Mouse (Mus musculus) embryonic facial prominence, embryonic 10.5 days (tissue): ENCODE data around the gene Tspan10. TPM values are rescaled to one million over a fixed set of nuclear protein-coding genes. Genes with fewer than 3 reads are reported as not detected.

Experiments used
- DNase-seq: peaks from one replicate; pipeline ENCODE4 v3.0.0-alpha.2; 2017; ENCODE audit warnings: low spot score
- H3K27ac ChIP-seq: fragments of 300-500 bp; sonication (generic); replicated peaks from 2 replicates; pipeline ENCODE4 v1.5.1; 2016; ENCODE audit warnings: mild to moderate bottlenecking
- H3K27me3 ChIP-seq: fragments of 300-500 bp; sonication (generic); replicated peaks from 2 replicates; pipeline ENCODE4 v1.6.1; 2016; ENCODE audit warnings: low read depth, mild to moderate bottlenecking; ENCODE audit not compliant: poor library complexity, severe bottlenecking
- H3K36me3 ChIP-seq: fragments of 300-500 bp; sonication (generic); replicated peaks from 2 replicates; pipeline ENCODE4 v1.6.1; 2016; ENCODE audit warnings: mild to moderate bottlenecking, moderate library complexity
- H3K4me1 ChIP-seq: fragments of 300-500 bp; sonication (generic); 2 replicates; pipeline ENCODE4 v1.6.1; 2016
- H3K4me3 ChIP-seq: fragments of 300-500 bp; sonication (generic); 2 replicates; pipeline ENCODE4 v1.5.1; 2016; ENCODE audit warnings: mild to moderate bottlenecking, moderate library complexity
- H3K9me3 ChIP-seq: fragments of 300-500 bp; sonication (generic); 2 replicates; pipeline ENCODE4 v1.6.1; 2016; ENCODE audit warnings: mild to moderate bottlenecking
- WGBS: fragments of 180-500 bp; shearing (Covaris S2); methylation state at CpG from one replicate; pipeline ENCODE4 v1.1.7; 2016; 5-methylcytosine and 5-hydroxymethylcytosine counted together
- polyA plus RNA-seq: library from polyadenylated mRNA; unstranded; fragments of >200 nt; fragmentation: Nextera tagmentation; extraction: Ambion mirVana; gene quantifications from 2 replicates; pipeline ENCODE4 v1.2.1, GENCODE M21; 2016

Tspan10 gene
- polyA plus RNA-seq, 1 experiment from 2014 or later = 1.5 TPM

DNA sequence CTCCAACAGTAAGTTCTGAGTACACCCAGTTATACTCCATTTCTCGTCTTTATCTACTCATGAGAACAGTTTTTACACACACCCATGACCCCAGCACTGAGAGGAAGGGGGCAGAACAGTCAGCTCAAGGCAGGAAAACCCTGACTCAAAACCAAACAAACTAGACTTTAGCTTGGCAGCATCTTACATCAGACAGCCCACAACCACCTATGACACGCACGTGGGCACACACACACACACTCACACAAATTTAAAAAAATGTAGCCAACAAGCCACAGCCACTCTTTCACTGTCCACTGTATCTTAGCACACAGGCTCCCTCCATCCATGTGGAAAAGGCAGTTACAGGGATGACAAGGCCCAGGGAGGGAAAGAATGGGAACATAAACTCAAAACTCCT lies 15.7 kb upstream of the Tspan10 start:
- Histone ChIP-seq H3K27ac (no peak overlapping the region), H3K4me3 (no peak overlapping the region), H3K9me3 (no peaks in the 10 kb centered on the region), H3K27me3 (no peaks in the 10 kb centered on the region), H3K36me3 (peaks cover 95% of the 10 kb centered on the region), H3K4me1 (no peaks in the 10 kb centered on the region)
- no peak for DNase-seq
- 94% methylated on average over 3 of the region's 3 CpGs for WGBS

DNA sequence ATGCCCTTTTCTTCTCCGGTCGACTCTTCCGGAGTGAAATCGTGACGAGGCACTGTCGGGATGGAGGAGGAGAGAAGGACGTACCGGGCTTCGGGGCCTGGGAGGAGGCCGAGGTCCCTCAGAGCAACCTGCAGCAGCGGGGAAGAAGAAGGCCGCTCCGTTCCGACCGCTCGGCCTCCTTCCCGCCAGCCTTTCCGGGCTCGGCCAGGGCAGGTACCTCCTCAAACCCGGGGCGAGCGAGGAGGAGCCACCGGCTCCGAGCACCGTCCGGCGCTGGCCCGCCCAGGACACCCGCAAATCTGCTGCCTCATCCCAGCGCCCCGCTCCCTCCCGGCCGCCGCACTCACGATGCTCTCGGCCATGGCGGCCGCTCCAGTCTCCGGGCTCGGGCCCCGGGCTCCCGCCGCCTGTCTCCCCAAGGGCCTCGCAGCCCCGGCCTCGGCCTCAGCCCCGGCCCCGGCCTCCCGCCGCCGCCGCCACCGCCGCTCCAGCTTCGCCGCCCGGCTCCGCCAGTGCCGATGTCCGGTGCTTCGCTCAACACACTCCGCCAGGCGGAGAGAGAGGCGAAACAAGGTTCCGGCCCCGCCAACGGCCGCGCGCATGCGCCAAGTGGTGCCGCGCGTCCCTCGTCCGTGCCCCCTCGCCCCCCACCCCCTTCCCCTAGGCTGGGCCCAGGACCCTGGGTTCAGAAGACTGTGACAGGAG lies 5.1 kb upstream of the Tspan10 start, which contains the start of gene Nploc4:
Nploc4 (minus strand) TSS at position 557 of the 705 bp plus-strand sequence.
- Histone ChIP-seq H3K4me1 (peaks cover 14% of the 10 kb centered on the region), H3K4me3 (peak within 1 kb of the TSS; percentile 91), H3K36me3 (peaks cover 30% of the 10 kb centered on the region), H3K27ac (peak within 1 kb of the TSS; percentile 95), H3K27me3 (no peaks in the 10 kb centered on the region), H3K9me3 (no peaks in the 10 kb centered on the region)
- under 1% methylated on average over 77 of the region's 77 CpGs for WGBS
- peak; percentile 95 for DNase-seq

DNA sequence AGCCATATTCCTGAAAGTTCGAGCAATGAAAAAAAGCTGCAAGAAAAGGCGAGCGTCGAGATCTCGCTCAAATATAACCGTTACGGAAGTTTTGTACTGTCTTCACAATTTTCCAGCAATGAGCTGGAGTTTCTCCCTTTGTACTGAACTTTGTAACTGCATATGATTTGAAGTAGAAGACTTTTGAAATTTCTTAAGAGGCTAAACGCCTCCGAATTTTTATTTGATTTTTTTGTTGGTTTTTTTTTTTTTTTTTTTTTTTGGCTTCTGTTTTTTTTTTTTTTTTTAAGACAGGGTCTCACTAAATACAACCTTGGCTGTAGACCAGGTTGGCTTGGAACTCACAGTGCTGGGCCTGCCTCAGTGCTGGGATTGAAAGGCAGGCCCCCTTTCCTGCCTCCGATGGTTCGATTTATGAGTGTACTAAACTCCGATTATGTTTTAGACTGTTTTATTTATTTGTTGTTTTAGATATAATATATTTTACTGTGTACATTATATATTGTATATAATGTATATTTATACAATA lies 4.5 kb upstream of the Tspan10 start:
- Histone ChIP-seq H3K4me3 (peak overlapping the region; percentile 91), H3K27ac (peak overlapping the region; percentile 95), H3K4me1 (peaks cover 14% of the 10 kb centered on the region), H3K27me3 (no peaks in the 10 kb centered on the region), H3K9me3 (no peaks in the 10 kb centered on the region), H3K36me3 (peaks cover 23% of the 10 kb centered on the region)
- no peak for DNase-seq
- WGBS = 32% methylated on average over 12 of the region's 12 CpGs

DNA sequence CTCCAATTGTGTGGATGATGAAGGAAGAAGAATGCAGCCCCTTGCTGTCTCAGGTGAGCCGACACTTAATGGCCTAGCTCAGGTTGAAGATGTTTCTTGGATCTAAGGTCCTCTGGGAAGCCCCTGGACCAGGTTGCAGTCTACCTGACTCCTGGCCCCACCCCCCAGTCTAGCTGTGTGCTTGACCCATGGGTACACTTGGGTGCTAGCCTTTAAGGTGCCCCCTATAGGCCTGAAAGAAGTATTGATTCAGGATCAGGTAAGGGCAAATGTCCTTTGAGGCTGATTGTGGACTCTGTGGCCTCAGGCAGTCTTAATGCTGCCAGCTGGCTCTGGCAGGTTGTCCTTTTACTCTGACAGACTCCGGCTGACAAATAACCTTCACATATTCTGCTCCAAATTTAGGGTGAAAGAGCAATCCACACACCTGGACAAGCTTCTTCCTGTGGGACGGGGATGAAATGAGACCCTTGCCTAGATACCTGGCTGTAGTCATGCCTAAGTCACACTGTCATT lies 379 bp downstream of the Tspan10 start:
- H3K4me1 ChIP-seq = peaks cover 7% of the 10 kb centered on the region
- H3K9me3 ChIP-seq = no peaks in the 10 kb centered on the region
- no peaks in the 10 kb centered on the region; the same call in 1 of the 2 replicates for H3K27me3 ChIP-seq
- WGBS = 87% methylated on average over 3 of the region's 3 CpGs
- no peak overlapping the region for H3K4me3 ChIP-seq
- no peak for DNase-seq
- H3K27ac ChIP-seq = no peak overlapping the region
- H3K36me3 ChIP-seq = no peaks in the 10 kb centered on the region

DNA sequence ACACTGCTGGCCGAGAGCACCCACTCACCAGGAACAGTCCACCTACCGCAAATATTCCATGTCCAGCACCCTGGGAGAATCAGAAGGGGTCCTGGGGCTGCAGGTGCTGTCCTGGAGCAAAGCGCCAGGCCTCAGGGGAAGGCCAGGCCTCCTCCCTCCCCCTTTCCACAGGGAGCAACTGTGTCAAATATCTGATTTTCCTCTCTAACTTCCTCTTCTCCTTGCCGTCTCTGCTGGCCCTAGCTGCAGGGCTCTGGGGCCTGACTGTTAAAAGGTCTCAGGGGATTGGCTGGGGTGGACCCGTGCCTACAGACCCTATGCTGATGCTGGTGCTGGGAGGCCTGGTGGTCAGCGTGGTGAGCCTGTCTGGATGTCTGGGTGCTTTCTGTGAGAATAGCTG lies 1.7 kb downstream of the Tspan10 start:
- no peaks in the 10 kb centered on the region; the same call in 1 of the 2 replicates for H3K27me3 ChIP-seq
- H3K4me1 ChIP-seq = peaks cover 17% of the 10 kb centered on the region
- no peak overlapping the region for H3K27ac ChIP-seq
- H3K9me3 ChIP-seq = no peaks in the 10 kb centered on the region
- H3K36me3 ChIP-seq = no peaks in the 10 kb centered on the region
- no peak overlapping the region; the same call in 1 of the 2 replicates for H3K4me3 ChIP-seq
- 64% methylated on average over 6 of the region's 6 CpGs for WGBS
- DNase-seq = no peak

DNA sequence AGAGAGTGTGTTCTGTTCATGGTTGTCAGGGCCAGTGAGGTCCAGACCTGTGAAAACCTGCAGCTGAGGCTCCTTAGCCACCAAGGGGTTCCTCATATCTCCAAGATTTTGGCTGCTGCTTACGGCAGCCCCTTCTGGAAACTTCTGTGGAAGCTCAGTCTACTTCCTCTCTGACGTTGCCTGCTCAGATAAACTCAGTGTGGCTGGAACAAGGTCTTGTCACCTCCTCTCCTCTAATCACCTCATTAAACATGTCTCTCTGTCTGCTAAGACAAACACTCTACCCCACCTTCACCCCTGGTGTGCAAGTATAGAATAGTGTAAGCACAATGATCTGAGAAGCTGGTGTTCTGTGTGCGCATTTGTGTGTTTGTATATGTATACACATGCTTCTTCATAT lies 3.0 kb downstream of the Tspan10 start:
- 85% methylated on average over 3 of the region's 3 CpGs for WGBS

DNA sequence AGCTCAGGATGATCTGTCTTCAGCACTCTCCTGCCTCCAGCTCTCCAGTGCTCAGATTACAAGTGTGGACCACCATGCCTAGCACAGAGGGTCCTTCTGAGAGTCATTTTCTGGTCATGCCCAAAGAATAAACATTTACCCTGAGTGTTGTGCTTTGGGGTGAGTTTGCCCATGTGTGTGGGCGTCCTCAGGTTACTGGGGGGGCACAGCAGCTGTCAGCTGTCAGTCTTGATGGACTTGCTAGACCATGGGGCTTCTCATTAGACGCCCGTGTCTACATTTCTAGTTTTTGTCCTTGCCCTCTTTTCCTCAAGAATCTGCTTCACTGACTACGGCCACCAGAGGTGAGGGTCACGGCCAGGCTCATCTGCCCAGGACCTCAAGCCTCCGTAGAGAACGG lies 4.7 kb downstream of the Tspan10 start:
- H3K4me3 ChIP-seq = no peak overlapping the region
- 78% methylated on average over 7 of the region's 7 CpGs for WGBS

More for the DNA sequence above, 3.0 kb downstream of the Tspan10 start:
- Histone ChIP-seq H3K27me3 (no peaks in the 10 kb centered on the region; the same call in 1 of the 2 replicates), H3K9me3 (no peaks in the 10 kb centered on the region), H3K4me3 (no peak overlapping the region), H3K36me3 (no peaks in the 10 kb centered on the region), H3K4me1 (peaks cover 17% of the 10 kb centered on the region), H3K27ac (no peak overlapping the region)
- DNase-seq = no peak

DNA sequence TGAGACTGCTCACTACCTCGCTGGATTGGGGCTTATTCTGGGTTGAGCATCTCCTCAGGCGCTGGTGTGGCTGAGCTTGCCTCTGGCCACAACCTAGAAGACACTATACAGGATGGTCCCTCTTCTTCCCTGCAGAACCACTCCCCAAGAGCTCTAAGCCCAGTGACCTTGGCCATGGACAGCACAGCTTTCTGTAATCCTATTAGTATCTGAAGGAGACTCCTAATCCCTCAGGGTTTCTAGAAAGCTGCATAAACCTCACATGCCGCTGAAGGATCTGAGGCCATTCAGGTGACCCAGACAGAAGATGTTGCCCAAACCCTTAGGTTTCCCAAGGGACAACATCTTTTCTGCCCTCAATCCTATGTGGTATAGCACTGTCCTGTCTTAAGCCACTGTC lies 9.8 kb downstream of the Tspan10 start:
- Histone ChIP-seq H3K4me1 (peaks cover 18% of the 10 kb centered on the region), H3K27ac (no peak overlapping the region), H3K9me3 (no peaks in the 10 kb centered on the region), H3K36me3 (peaks cover 9% of the 10 kb centered on the region; the same call in 1 of the 2 replicates), H3K27me3 (no peaks in the 10 kb centered on the region), H3K4me3 (no peak overlapping the region)
- DNase-seq = no peak
- 68% methylated on average over 3 of the region's 3 CpGs for WGBS

More for the DNA sequence above, 4.7 kb downstream of the Tspan10 start:
- Histone ChIP-seq H3K9me3 (no peaks in the 10 kb centered on the region), H3K36me3 (no peaks in the 10 kb centered on the region), H3K27ac (no peak overlapping the region), H3K27me3 (no peaks in the 10 kb centered on the region; the same call in 1 of the 2 replicates), H3K4me1 (peaks cover 17% of the 10 kb centered on the region)
- DNase-seq = no peak

DNA sequence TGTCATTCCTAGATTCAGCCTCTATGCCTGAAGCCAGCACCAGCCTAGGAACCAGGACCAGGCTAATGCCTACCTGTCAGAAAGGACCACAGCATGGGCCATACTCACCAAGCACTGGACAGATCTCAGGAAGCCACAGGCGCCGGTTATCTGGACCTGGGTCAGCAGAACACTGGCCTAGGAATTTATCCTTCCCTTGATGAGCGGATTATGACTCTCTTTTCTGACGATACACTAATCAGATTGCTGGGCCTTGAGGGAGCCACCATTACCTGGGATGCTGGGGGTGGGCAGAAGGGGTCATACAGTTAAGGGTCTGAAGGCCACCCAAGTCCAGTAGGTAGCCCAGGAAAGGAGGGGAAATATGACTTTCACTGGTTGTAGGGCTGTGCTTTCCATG lies 10.9 kb downstream of the Tspan10 start, which contains the start of gene Pde6g:
Pde6g (minus strand) TSS at position 195 of the 400 bp plus-strand sequence.
- no peaks in the 10 kb centered on the region for H3K9me3 ChIP-seq
- H3K27ac ChIP-seq = no peak within 1 kb of the TSS
- peaks cover 20% of the 10 kb centered on the region for H3K4me1 ChIP-seq
- H3K36me3 ChIP-seq = peaks cover 9% of the 10 kb centered on the region; the same call in 1 of the 2 replicates
- no peaks in the 10 kb centered on the region for H3K27me3 ChIP-seq
- no peak within 1 kb of the TSS for H3K4me3 ChIP-seq
- no peak for DNase-seq
- WGBS = 83% methylated on average over 4 of the region's 4 CpGs

DNA sequence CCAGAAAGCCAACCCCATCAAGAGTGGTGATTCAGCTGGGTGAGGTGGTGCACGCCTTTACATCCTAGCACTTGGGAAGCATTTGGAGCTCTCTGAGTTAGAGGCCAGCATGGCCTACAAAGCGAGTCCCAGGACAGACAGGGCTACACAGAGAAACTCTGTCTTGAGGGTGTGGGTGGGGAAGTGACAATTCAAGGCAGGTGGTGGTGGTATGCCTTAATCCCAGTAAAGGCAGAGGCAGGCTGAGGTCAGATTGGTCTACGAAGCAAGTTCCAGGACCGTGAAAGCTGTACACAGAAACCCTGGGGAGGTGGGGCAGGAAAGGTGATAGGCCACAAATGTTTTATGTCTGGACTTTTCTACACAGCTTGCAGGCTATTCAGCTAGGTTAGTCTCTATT lies 12.5 kb downstream of the Tspan10 start:
- Histone ChIP-seq H3K4me1 (peaks cover 28% of the 10 kb centered on the region), H3K27me3 (no peaks in the 10 kb centered on the region), H3K4me3 (no peak overlapping the region), H3K27ac (no peak overlapping the region), H3K9me3 (no peaks in the 10 kb centered on the region), H3K36me3 (peaks cover 20% of the 10 kb centered on the region)
- DNase-seq = no peak
- WGBS = 87% methylated on average over 4 of the region's 4 CpGs

DNA sequence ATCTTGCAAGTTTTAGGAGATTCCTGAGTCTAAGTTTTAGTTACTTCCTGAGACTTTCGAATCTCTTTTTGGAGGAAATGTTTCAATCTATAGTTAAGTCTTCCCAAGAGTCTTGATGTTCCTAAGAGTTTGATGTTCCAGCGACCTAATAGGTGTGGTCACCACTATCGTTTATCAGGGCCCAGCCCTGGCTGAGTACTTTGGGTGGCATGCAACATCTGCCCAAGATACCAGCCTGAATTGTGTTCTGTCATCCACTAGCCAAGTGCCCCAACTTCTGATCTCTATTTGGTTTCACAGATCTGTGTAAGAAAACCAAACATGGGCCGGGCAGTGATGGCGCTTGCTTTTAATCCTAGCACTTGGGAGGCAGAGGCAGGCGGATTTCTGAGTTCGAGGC lies 13.0 kb downstream of the Tspan10 start:
- Histone ChIP-seq H3K4me3 (no peak overlapping the region), H3K27ac (no peak overlapping the region), H3K36me3 (peaks cover 24% of the 10 kb centered on the region), H3K4me1 (peaks cover 28% of the 10 kb centered on the region), H3K27me3 (no peaks in the 10 kb centered on the region), H3K9me3 (no peaks in the 10 kb centered on the region)
- DNase-seq = no peak
- WGBS = 93% methylated on average over 7 of the region's 7 CpGs

DNA sequence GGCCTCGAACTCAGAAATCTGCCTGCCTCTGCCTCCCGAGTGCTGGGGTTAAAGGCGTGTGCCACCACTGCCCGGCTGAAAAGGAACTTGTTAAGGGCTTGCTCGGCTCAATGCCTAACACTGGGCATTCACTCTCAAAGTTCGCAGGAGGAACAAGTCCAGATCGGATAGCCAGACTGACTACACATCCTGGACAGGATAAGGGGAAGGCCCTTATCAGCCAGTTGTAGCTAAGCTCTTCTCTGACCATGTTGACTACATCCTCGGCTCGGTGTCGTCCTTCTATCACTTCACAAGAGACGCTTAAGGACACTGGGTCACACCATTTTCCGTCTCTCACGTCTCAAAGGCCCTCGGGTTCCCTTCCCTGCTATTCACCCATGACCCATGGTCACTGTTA lies 14.9 kb downstream of the Tspan10 start:
- Histone ChIP-seq H3K9me3 (no peaks in the 10 kb centered on the region), H3K27me3 (no peaks in the 10 kb centered on the region), H3K36me3 (peaks cover 43% of the 10 kb centered on the region), H3K4me1 (peaks cover 28% of the 10 kb centered on the region), H3K4me3 (peak overlapping the region; percentile 94), H3K27ac (peak overlapping the region; percentile 93)
- no peak for DNase-seq
- 40% methylated on average over 14 of the region's 14 CpGs for WGBS
